Mouse (Mus musculus) v-Abl transformed pro-B cells (cell line): ENCODE data around the gene Abcc8.

Experiments used
- in situ Hi-C, 2 experiments: fragments of 400-800 bp; cut with MboI; formaldehyde crosslinking; loops; one replicate each; pipeline ENCODE4 v1.15.1; 2025; ENCODE audit not compliant: unreplicated experiment in 2 of 2

The Abcc8 gene

GRCm38 (mm10) chr7:46116118-46116581 lies 63.7 kb downstream of the Abcc8 start:
- in situ Hi-C loops: no loop called here

GRCm38 (mm10) chr7:46113435-46113834 lies 66.4 kb downstream of the Abcc8 start:
- in situ Hi-C loops: no loop called here

GRCm38 (mm10) chr7:46111938-46112337 lies 67.9 kb downstream of the Abcc8 start:
- in situ Hi-C loops: no loop called here

GRCm38 (mm10) chr7:46111212-46111817 lies 68.5 kb downstream of the Abcc8 start:
- in situ Hi-C loops: no loop called here

GRCm38 (mm10) chr7:46110079-46110478 lies 69.8 kb downstream of the Abcc8 start:
- in situ Hi-C loops: no loop called here

GRCm38 (mm10) chr7:46105484-46105883 lies 74.3 kb downstream of the Abcc8 start:
- in situ Hi-C loops: no loop called here

- in situ Hi-C loops: no loop called here
Observed at GRCm38 (mm10) chr7:46104256-46104915, 75.4 kb downstream of the Abcc8 start.

- in situ Hi-C loops: no loop called here
Observed at GRCm38 (mm10) chr7:46103771-46104170, 76.1 kb downstream of the Abcc8 start.

- in situ Hi-C loops: no loop called here
Observed at GRCm38 (mm10) chr7:46103075-46103591, 76.7 kb downstream of the Abcc8 start.

- in situ Hi-C loops: no loop called here
Observed at GRCm38 (mm10) chr7:46100563-46100962, 79.3 kb downstream of the Abcc8 start, which contains the start of gene Kcnj11. Kcnj11 (minus strand) TSS chr7:46100764.

- in situ Hi-C loops: loop anchor here (5.0 to 25.0 kb wide), 6 partner anchors 75 to 1063 kb away; partner anchors contain the start of genes Abcc8 (in 1 of the 2) and Saa2 (in 1 of the 2)
Observed at GRCm38 (mm10) chr7:46099682-46100081, 80.2 kb downstream of the Abcc8 start.

GRCm38 (mm10) chr7:46098919-46099286 lies 80.9 kb downstream of the Abcc8 start:
- in situ Hi-C loops: loop anchor here (5.0 to 25.0 kb wide), 6 partner anchors 76 to 1063 kb away; partner anchors contain the start of genes Abcc8 (in 1 of the 2) and Saa2 (in 1 of the 2)

- in situ Hi-C loops: loop anchor here (5.0 to 25.0 kb wide), 6 partner anchors 76 to 1064 kb away; partner anchors contain the start of genes Abcc8 (in 1 of the 2) and Saa2 (in 1 of the 2)
Observed at GRCm38 (mm10) chr7:46098221-46098918, 81.5 kb downstream of the Abcc8 start.

GRCm38 (mm10) chr7:46097319-46097783 lies 82.5 kb downstream of the Abcc8 start:
- in situ Hi-C loops: loop anchor here (5.0 to 25.0 kb wide), 6 partner anchors 77 to 1065 kb away; partner anchors contain the start of genes Abcc8 (in 1 of the 2) and Saa2 (in 1 of the 2)

- in situ Hi-C loops: loop anchor here (5.0 to 25.0 kb wide), 6 partner anchors 79 to 1066 kb away; partner anchors contain the start of genes Abcc8 (in 1 of the 2) and Saa2 (in 1 of the 2)
Observed at GRCm38 (mm10) chr7:46096136-46096535, 83.7 kb downstream of the Abcc8 start.

GRCm38 (mm10) chr7:46092803-46093202 lies 87.0 kb downstream of the Abcc8 start:
- in situ Hi-C loops: loop anchor here (10.0 to 25.0 kb wide), 3 partner anchors 82 to 1069 kb away; partner anchors contain the start of gene Saa2 (in 1 of the 2)

- in situ Hi-C loops: loop anchor here (25.0 kb wide), 2 partner anchors 674 to 1074 kb away; partner anchors contain the start of gene Saa2 (in 1 of the 2)
Observed at GRCm38 (mm10) chr7:46088241-46088640, 91.6 kb downstream of the Abcc8 start.

- in situ Hi-C loops: loop anchor here (25.0 kb wide), 2 partner anchors 676 to 1076 kb away; partner anchors contain the start of gene Saa2 (in 1 of the 2)
Observed at GRCm38 (mm10) chr7:46086378-46086777, 93.5 kb downstream of the Abcc8 start.

- in situ Hi-C loops: loop anchor here (25.0 kb wide), 2 partner anchors 677 to 1077 kb away; partner anchors contain the start of gene Saa2 (in 1 of the 2)
Observed at GRCm38 (mm10) chr7:46084839-46085513, 94.9 kb downstream of the Abcc8 start.
